Mouse (Mus musculus): ENCODE measurements around the gene Syndig1l. TPM values are rescaled to one million over a fixed set of nuclear protein-coding genes. Genes with fewer than 3 reads are reported as not detected.

Gene Syndig1l
- polyA plus RNA-seq, 1 experiment from 2014 or later = not detected

- Histone ChIP-seq H3K4me3 (replicated peaks; ENCODE audit: low read depth, low read length) (no peak overlapping the region), H3K9me3 (replicated peaks; ENCODE audit: low read length) (no peaks in the 10 kb centered on the region), H3K27ac (no peak overlapping the region), H3K9ac (ENCODE audit: low read depth, low read length) (no peak overlapping the region), H3K4me1 (replicated peaks; ENCODE audit: insufficient read depth, low read length) (no peaks in the 10 kb centered on the region), H3K27me3 (ENCODE audit: insufficient read depth, low read length) (no peaks in the 10 kb centered on the region), H3K4me2 (ENCODE audit: low read length) (no peak overlapping the region), H3K36me3 (ENCODE audit: insufficient read depth, low read length) (no peaks in the 10 kb centered on the region)
- DNase-seq (ENCODE audit: low spot score) (peak; percentile 84), ATAC-seq (replicated peaks; ENCODE audit: low FRiP score, low read depth) (no peak)
- 19% methylated on average over 5 of the region's 5 CpGs for WGBS
- TF ChIP-seq CTCF (IDR thresholded peaks at IDR 0.05; ENCODE audit: low read depth) = no peak
Observed at GRCm38 (mm10) chr12:84727434-84727833, 28.8 kb upstream of the Syndig1l start.

- Histone ChIP-seq H3K4me1 (replicated peaks; ENCODE audit: insufficient read depth, low read length) (no peaks in the 10 kb centered on the region), H3K9ac (ENCODE audit: low read depth, low read length) (no peak overlapping the region), H3K27me3 (ENCODE audit: insufficient read depth, low read length) (no peaks in the 10 kb centered on the region), H3K9me3 (replicated peaks; ENCODE audit: low read length) (no peaks in the 10 kb centered on the region), H3K4me2 (ENCODE audit: low read length) (no peak overlapping the region), H3K27ac (no peak overlapping the region), H3K36me3 (ENCODE audit: insufficient read depth, low read length) (no peaks in the 10 kb centered on the region), H3K4me3 (replicated peaks; ENCODE audit: low read depth, low read length) (no peak overlapping the region)
- 4% methylated on average over 4 of the region's 4 CpGs for WGBS
- no peak for TF ChIP-seq CTCF (IDR thresholded peaks at IDR 0.05; ENCODE audit: low read depth)
- DNase-seq (ENCODE audit: low spot score) = peak; percentile 91
- peak; percentile 85 for ATAC-seq (replicated peaks; ENCODE audit: low FRiP score, low read depth)
Observed at GRCm38 (mm10) chr12:84726986-84727385, 28.4 kb upstream of the Syndig1l start.

- Histone ChIP-seq H3K9ac (ENCODE audit: low read depth, low read length) (no peak overlapping the region), H3K9me3 (replicated peaks; ENCODE audit: low read length) (no peaks in the 10 kb centered on the region), H3K4me3 (replicated peaks; ENCODE audit: low read depth, low read length) (no peak overlapping the region), H3K27me3 (ENCODE audit: insufficient read depth, low read length) (no peaks in the 10 kb centered on the region), H3K4me2 (ENCODE audit: low read length) (no peak overlapping the region), H3K36me3 (ENCODE audit: insufficient read depth, low read length) (no peaks in the 10 kb centered on the region), H3K4me1 (replicated peaks; ENCODE audit: insufficient read depth, low read length) (no peaks in the 10 kb centered on the region), H3K27ac (no peak overlapping the region)
- ATAC-seq (replicated peaks; ENCODE audit: low FRiP score, low read depth) = no peak
- DNase-seq (ENCODE audit: low spot score) = no peak
- 47% methylated on average over 4 of the region's 4 CpGs for WGBS
- no peak for TF ChIP-seq CTCF (IDR thresholded peaks at IDR 0.05; ENCODE audit: low read depth)
Observed at GRCm38 (mm10) chr12:84726391-84726790, 27.8 kb upstream of the Syndig1l start.

GRCm38 (mm10) chr12:84718462-84719244 is 20.0 kb upstream of the Syndig1l start:
- H3K27ac ChIP-seq = no peak overlapping the region
- H3K9ac ChIP-seq (ENCODE audit: low read depth, low read length) = no peak overlapping the region
- H3K4me2 ChIP-seq (ENCODE audit: low read length) = no peak overlapping the region
- DNase-seq (ENCODE audit: low spot score) (no peak), ATAC-seq (replicated peaks; ENCODE audit: low FRiP score, low read depth) (no peak)
- H3K9me3 ChIP-seq (replicated peaks; ENCODE audit: low read length) = no peaks in the 10 kb centered on the region
- WGBS = 86% methylated on average over 9 of the region's 9 CpGs
- no peaks in the 10 kb centered on the region for H3K4me1 ChIP-seq (replicated peaks; ENCODE audit: insufficient read depth, low read length)
- no peak for TF ChIP-seq CTCF (IDR thresholded peaks at IDR 0.05; ENCODE audit: low read depth)
- no peaks in the 10 kb centered on the region for H3K36me3 ChIP-seq (ENCODE audit: insufficient read depth, low read length)
- H3K27me3 ChIP-seq (ENCODE audit: insufficient read depth, low read length) = no peaks in the 10 kb centered on the region
- H3K4me3 ChIP-seq (replicated peaks; ENCODE audit: low read depth, low read length) = no peak overlapping the region

GRCm38 (mm10) chr12:84714578-84714977 is 15.9 kb upstream of the Syndig1l start:
- DNase-seq (ENCODE audit: low spot score) = no peak
- H3K4me3 ChIP-seq (replicated peaks; ENCODE audit: low read depth, low read length) = no peak overlapping the region
- H3K9me3 ChIP-seq (replicated peaks; ENCODE audit: low read length) = no peaks in the 10 kb centered on the region
- no peak overlapping the region for H3K4me2 ChIP-seq (ENCODE audit: low read length)
- H3K36me3 ChIP-seq (ENCODE audit: insufficient read depth, low read length) = no peaks in the 10 kb centered on the region
- TF ChIP-seq CTCF (IDR thresholded peaks at IDR 0.05; ENCODE audit: low read depth) = no peak
- no peaks in the 10 kb centered on the region for H3K4me1 ChIP-seq (replicated peaks; ENCODE audit: insufficient read depth, low read length)
- ATAC-seq (replicated peaks; ENCODE audit: low FRiP score, low read depth) = no peak
- no peaks in the 10 kb centered on the region for H3K27me3 ChIP-seq (ENCODE audit: insufficient read depth, low read length)
- 72% methylated on average over 6 of the region's 6 CpGs for WGBS
- no peak overlapping the region for H3K27ac ChIP-seq
- H3K9ac ChIP-seq (ENCODE audit: low read depth, low read length) = no peak overlapping the region

- DNase-seq (ENCODE audit: low spot score) (peak; percentile 19), ATAC-seq (replicated peaks; ENCODE audit: low FRiP score, low read depth) (no peak)
- no peak overlapping the region for H3K4me3 ChIP-seq (replicated peaks; ENCODE audit: low read depth, low read length)
- WGBS = 26% methylated on average over 14 of the region's 14 CpGs
- no peak overlapping the region for H3K9ac ChIP-seq (ENCODE audit: low read depth, low read length)
- no peak overlapping the region for H3K4me2 ChIP-seq (ENCODE audit: low read length)
- no peaks in the 10 kb centered on the region for H3K27me3 ChIP-seq (ENCODE audit: insufficient read depth, low read length)
- H3K4me1 ChIP-seq (replicated peaks; ENCODE audit: insufficient read depth, low read length) = no peaks in the 10 kb centered on the region
- no peaks in the 10 kb centered on the region for H3K9me3 ChIP-seq (replicated peaks; ENCODE audit: low read length)
- H3K27ac ChIP-seq = no peak overlapping the region
- TF ChIP-seq CTCF (IDR thresholded peaks at IDR 0.05; ENCODE audit: low read depth) = no peak
- no peaks in the 10 kb centered on the region for H3K36me3 ChIP-seq (ENCODE audit: insufficient read depth, low read length)
Observed at GRCm38 (mm10) chr12:84709842-84710439, 11.3 kb upstream of the Syndig1l start.

Data from kidney, postnatal 0 days (tissue).